Mouse (Mus musculus): ENCODE measurements around the gene Aco2.

Gene Aco2

GRCm38 (mm10) chr15:81872262-81873136, at the start of gene Aco2:
TSS of gene Aco2 (plus strand) at chr15:81872309.
- DNase-seq = peak; percentile 99

- no peak for DNase-seq
Measured at GRCm38 (mm10) chr15:81822631-81823030, 49.5 kb upstream of the Aco2 start.

GRCm38 (mm10) chr15:81824832-81825231, 47.3 kb upstream of the Aco2 start:
- DNase-seq = no peak

- DNase-seq = no peak
Measured at GRCm38 (mm10) chr15:81828426-81829207, 43.5 kb upstream of the Aco2 start.

- no peak for DNase-seq
Measured at GRCm38 (mm10) chr15:81829208-81829580, 42.9 kb upstream of the Aco2 start.

- DNase-seq = no peak
Measured at GRCm38 (mm10) chr15:81830530-81830929, 41.6 kb upstream of the Aco2 start.

- peak; percentile 90 for DNase-seq
Measured at GRCm38 (mm10) chr15:81831136-81831825, 40.8 kb upstream of the Aco2 start.

GRCm38 (mm10) chr15:81832219-81832618, 39.9 kb upstream of the Aco2 start:
- no peak for DNase-seq

GRCm38 (mm10) chr15:81833481-81833880, 38.6 kb upstream of the Aco2 start:
- DNase-seq = no peak

GRCm38 (mm10) chr15:81834171-81834841, 37.8 kb upstream of the Aco2 start:
- DNase-seq = no peak

- no peak for DNase-seq
Measured at GRCm38 (mm10) chr15:81835007-81835880, 36.9 kb upstream of the Aco2 start.

GRCm38 (mm10) chr15:81836124-81836821, 35.8 kb upstream of the Aco2 start:
- DNase-seq = peak; percentile 86

- DNase-seq = no peak
Measured at GRCm38 (mm10) chr15:81836966-81837920, 34.9 kb upstream of the Aco2 start.

- DNase-seq = no peak
Measured at GRCm38 (mm10) chr15:81838554-81839235, 33.4 kb upstream of the Aco2 start.

- peak; percentile 40 for DNase-seq
Measured at GRCm38 (mm10) chr15:81839634-81840033, 32.5 kb upstream of the Aco2 start.

- DNase-seq = no peak
Measured at GRCm38 (mm10) chr15:81840306-81840705, 31.8 kb upstream of the Aco2 start.

- no peak for DNase-seq
Measured at GRCm38 (mm10) chr15:81842275-81842674, 29.8 kb upstream of the Aco2 start.

GRCm38 (mm10) chr15:81845033-81845625, 27.0 kb upstream of the Aco2 start:
- no peak for DNase-seq

- no peak for DNase-seq
Measured at GRCm38 (mm10) chr15:81845724-81846123, 26.4 kb upstream of the Aco2 start.
